Mouse (Mus musculus): ENCODE data around the gene Crlf2.

DNA sequence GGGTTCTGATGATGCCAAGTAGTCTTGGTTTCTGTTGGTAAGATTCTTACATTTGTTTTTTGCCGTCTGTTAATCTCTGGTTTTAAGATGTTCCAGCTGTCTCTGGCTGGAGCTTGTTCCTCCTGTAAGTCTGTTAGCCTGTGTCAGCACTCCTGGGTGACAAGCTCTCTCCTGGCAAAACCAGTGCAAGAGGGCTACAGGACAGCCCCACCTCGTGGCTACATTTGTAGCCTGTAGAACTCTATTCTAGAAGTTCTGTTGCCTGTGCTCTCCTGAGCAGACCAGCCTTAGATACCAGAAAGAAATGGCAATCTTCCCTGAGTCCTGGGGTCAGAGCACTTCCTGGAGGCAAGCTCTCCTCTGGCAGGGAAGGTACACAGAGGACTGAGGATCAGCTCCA, 4.0 kb upstream of the Crlf2 start:
- no peak for TF ChIP-seq TAL1 (IDR thresholded peaks at IDR 0.05; ENCODE audit: low read length)
- TF ChIP-seq GATA1 (IDR thresholded peaks at IDR 0.05; ENCODE audit: low read length) = no peak

Measured in erythroblast, embryonic 14.5 days (primary cell).